Mouse (Mus musculus): ENCODE measurements around the gene Fbp1.

GRCm38 (mm10) chr13:62887712-62888441 is at the start of gene Fbp1:
- TF ChIP-seq CTCF (IDR thresholded peaks at IDR 0.05; ENCODE audit: low read depth) (no peak), EP300 (optimal IDR thresholded peaks at IDR 0.05) (no peak)

Measured in stomach, postnatal 0 days (tissue).